Mouse (Mus musculus) adrenal gland, adult (tissue): ENCODE data around the gene Golga4.
A peak's percentile ranks its signal among the peaks of the same experiment; 100 is the strongest.

Source experiments
- DNase-seq, 2 experiments: peaks; one replicate each; pipeline ENCODE4 v3.0.0; 2022 to 2023; ENCODE audit warnings: low spot score in 1 of 2; ENCODE audit not compliant: inconsistent age in 2 of 2

Gene Golga4

DNA sequence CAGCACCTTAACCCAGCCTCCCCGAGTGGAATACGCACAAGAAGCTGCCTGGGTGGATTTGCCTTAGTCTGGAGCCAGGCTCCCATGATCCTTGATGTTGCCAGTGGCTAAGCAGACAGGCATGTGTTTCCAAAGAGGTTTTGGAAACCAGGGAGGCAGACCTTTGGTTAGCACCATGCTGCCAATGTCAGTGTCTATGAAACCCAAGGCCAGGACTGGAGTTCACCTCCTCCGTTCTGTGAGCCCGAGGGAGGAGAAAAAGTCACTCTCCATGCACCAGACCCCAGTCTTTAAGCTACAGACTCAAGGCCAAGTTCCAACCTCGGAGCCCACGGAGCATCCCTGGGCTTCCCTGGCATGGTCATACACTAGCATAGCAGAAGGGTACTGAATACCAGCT lies 115.6 kb downstream of the Golga4 start:
- DNase-seq: peak; percentile 45 to 77

DNA sequence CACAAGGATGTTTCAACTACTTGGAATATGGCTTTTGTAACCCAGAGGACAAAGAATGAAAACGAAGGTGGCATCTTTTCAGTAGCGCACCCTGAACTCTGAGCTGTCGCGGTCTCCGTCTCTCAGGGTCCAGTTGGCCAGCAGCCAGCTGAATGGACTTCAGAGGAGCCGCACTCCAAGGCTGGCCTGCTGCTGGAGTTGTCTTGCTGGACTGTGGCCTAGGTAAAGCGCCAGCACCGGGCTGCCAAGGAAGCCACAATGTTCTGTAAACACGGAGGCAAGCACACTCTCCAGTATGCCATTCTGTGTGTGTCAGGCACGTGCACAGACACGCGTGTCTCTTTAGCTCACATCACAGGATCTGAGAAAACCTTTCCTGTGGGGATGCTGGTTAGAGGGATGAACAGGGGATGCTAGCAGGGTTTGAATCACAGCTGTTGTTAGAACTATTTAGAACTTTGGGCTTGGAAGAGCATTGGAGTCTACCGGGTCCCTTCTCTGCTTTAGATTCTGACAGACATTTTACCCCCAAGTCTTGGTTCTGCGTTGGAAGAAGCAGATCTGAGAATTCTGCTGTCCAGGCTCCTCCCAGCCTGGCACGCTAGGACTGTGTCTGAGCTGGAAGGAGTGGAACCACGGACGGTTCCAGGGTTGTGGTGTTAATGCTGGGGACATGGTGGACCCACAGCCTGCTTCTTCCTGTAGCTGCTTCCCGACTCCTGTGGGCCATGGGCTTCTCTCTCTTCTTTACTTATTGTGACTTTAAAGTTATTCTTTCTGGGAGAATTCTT lies 116.5 kb downstream of the Golga4 start:
- DNase-seq: peak; percentile 92 to 94

DNA sequence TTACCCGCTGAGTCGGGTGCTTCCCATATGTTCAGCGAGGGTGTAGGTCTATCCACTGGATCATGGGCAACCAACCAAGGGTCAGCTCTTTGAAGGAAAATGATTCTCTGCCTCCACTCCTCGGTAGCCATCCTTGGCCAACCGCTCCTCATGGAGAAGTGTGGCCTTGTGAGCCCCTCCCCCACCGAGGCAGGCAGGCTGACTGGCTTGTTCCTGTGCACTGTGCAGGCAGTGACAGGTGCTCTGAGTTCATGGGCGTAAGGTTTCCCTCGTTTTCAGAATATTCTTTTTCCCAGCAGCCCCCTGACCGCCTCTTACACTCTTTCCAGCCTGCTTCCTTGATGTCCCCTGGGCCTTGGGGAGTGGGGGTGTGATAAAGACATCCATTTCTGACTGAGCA lies 117.4 kb downstream of the Golga4 start:
- DNase-seq: no peak

DNA sequence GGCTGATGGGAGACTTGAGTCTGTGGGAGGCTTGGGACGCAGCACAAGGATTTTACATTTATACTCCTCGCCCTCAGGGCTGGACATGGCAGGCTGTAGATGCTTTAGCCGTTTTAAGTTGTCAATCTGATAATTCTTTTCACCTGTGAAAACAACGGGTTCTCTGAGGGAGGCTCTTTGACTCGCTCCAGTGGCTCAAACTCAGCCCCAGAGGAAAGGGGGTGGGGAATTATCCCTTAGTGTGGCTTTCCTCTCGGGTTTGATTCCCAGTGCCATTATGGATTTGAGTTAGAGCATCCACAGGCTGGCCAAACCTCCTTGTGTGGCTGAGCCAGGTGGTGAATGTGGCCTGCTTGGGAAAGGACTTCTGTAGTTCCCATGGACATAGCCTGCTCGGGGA lies 118.1 kb downstream of the Golga4 start:
- no peak for DNase-seq

DNA sequence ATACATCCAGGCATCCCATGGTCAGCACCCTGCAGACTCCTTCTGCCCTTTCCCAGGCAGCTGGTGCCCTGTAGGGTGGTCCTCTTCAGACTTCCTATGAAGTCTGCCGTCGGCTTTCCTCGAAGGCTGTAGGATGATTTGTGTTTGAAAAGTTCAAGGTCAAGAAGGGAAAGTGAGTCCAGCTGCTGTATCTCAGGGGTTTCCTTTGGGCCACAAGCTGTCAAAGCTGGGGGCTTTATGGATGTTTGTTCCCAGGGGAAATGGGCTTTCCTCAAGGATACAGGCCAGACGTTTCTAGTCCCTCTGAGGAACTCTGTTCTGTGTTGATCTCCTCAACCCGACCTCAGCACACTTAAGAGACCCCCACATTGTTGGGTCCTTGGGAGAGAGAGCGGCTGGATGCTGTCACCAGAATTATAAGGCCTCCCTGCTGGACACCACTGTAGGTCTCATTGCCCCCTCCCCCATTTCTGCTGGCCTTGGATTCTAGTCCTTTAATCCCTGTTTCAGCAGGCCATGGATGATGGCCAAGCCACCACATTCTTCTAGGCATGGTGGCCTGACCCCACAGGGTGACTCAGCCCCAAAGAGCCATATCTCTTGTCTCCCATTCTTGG lies 123.8 kb downstream of the Golga4 start:
- DNase-seq: peak; percentile 82 to 88
